Mouse (Mus musculus) midbrain, embryonic 14.5 days (tissue): ENCODE measurements at regions not wholly inside any gene's neighbourhood (a gene's known extent, or its start where the extent isn't known, plus 50 kb on each side); places are given as distances from the start of the nearest gene placed in this dataset.

Experiments used
- ATAC-seq: fragments of 200-750 bp; cut with Nextera tagmentation; 2 replicates; pipeline ENCODE4 v1.8.0; 2017; ENCODE audit warnings: moderate number of reproducible peaks, moderate library complexity; ENCODE audit not compliant: low FRiP score, low TSS enrichment
- DNase-seq: peaks from one replicate; pipeline ENCODE4 v3.0.0-alpha.2; 2015
- H3K27ac ChIP-seq: fragments of 300-500 bp; sonication (generic); replicated peaks from 2 replicates; pipeline ENCODE4 v1.5.1; 2014; ENCODE audit warnings: mild to moderate bottlenecking, low read depth, low read length, moderate library complexity
- H3K27me3 ChIP-seq: fragments of 300-500 bp; sonication (generic); 2 replicates; pipeline ENCODE4 v1.6.1; 2014; ENCODE audit warnings: low read length, control low read depth, mixed read lengths; ENCODE audit not compliant: control insufficient read depth, insufficient read depth
- H3K36me3 ChIP-seq: fragments of 300-500 bp; sonication (generic); 2 replicates; pipeline ENCODE4 v1.6.1; 2014; ENCODE audit warnings: low read length, control low read depth; ENCODE audit not compliant: control insufficient read depth, insufficient read depth
- H3K4me1 ChIP-seq: fragments of 300-500 bp; sonication (generic); 2 replicates; pipeline ENCODE4 v1.6.1; 2014; ENCODE audit warnings: mild to moderate bottlenecking, antibody characterized with exemption, low read length, control low read depth; ENCODE audit not compliant: control insufficient read depth, insufficient read depth
- H3K4me2 ChIP-seq: fragments of 300-500 bp; sonication (generic); 2 replicates; pipeline ENCODE4 v1.6.1; 2014; ENCODE audit warnings: mild to moderate bottlenecking, low read length, moderate library complexity
- H3K4me3 ChIP-seq: fragments of 300-500 bp; sonication (generic); replicated peaks from 2 replicates; pipeline ENCODE4 v1.5.1; 2014; ENCODE audit warnings: low read depth, low read length
- H3K9ac ChIP-seq: fragments of 300-500 bp; sonication (generic); replicated peaks from 2 replicates; pipeline ENCODE4 v1.6.1; 2014; ENCODE audit warnings: mild to moderate bottlenecking, low read length, moderate library complexity
- H3K9me3 ChIP-seq: fragments of 300-500 bp; sonication (generic); 2 replicates; pipeline ENCODE4 v1.6.1; 2016; ENCODE audit warnings: low read length, control low read depth, mixed read lengths; ENCODE audit not compliant: control insufficient read depth
- WGBS: fragments of 180-500 bp; shearing (Covaris S2); extraction: QIAGEN DNeasy Blood & Tissue Kit; methylation state at CpG from one replicate; pipeline ENCODE4 v1.1.7; 2014; 5-methylcytosine and 5-hydroxymethylcytosine counted together

- WGBS = 81% methylated on average over 2 of the region's 2 CpGs
- no peak for DNase-seq
- ATAC-seq = no peak
Observed at GRCm38 (mm10) chr6:20555320-20555883, 659.9 kb upstream of the Kcnd2 start.

GRCm38 (mm10) chr6:20572621-20573020, 642.7 kb upstream of the Kcnd2 start:
- DNase-seq (no peak), ATAC-seq (no peak)
- WGBS = 81% methylated on average over 2 of the region's 2 CpGs
- H3K4me2 ChIP-seq = no peak overlapping the region
- no peak overlapping the region for H3K9ac ChIP-seq
- no peaks in the 10 kb centered on the region for H3K4me1 ChIP-seq
- no peak overlapping the region for H3K4me3 ChIP-seq
- H3K9me3 ChIP-seq = no peaks in the 10 kb centered on the region
- H3K36me3 ChIP-seq = no peaks in the 10 kb centered on the region
- H3K27me3 ChIP-seq = no peaks in the 10 kb centered on the region
- no peak overlapping the region for H3K27ac ChIP-seq

More at GRCm38 (mm10) chr6:20555320-20555883, 659.9 kb upstream of the Kcnd2 start:
- no peak overlapping the region for H3K4me2 ChIP-seq
- H3K9me3 ChIP-seq = no peaks in the 10 kb centered on the region
- no peaks in the 10 kb centered on the region for H3K4me1 ChIP-seq
- H3K27ac ChIP-seq = no peak overlapping the region
- no peaks in the 10 kb centered on the region for H3K36me3 ChIP-seq
- no peak overlapping the region for H3K4me3 ChIP-seq
- no peaks in the 10 kb centered on the region for H3K27me3 ChIP-seq
- no peak overlapping the region for H3K9ac ChIP-seq

GRCm38 (mm10) chr6:20574734-20575133, 640.6 kb upstream of the Kcnd2 start:
- DNase-seq (no peak), ATAC-seq (no peak)
- no peak overlapping the region for H3K9ac ChIP-seq
- 89% methylated on average over 3 of the region's 3 CpGs for WGBS
- H3K27ac ChIP-seq = no peak overlapping the region
- H3K36me3 ChIP-seq = no peaks in the 10 kb centered on the region
- H3K4me2 ChIP-seq = no peak overlapping the region
- no peaks in the 10 kb centered on the region for H3K9me3 ChIP-seq
- no peaks in the 10 kb centered on the region for H3K4me1 ChIP-seq
- no peaks in the 10 kb centered on the region for H3K27me3 ChIP-seq
- H3K4me3 ChIP-seq = no peak overlapping the region

GRCm38 (mm10) chr6:20598783-20599182, 616.5 kb upstream of the Kcnd2 start:
- Histone ChIP-seq H3K4me3 (no peak overlapping the region), H3K27ac (no peak overlapping the region), H3K27me3 (no peaks in the 10 kb centered on the region), H3K9ac (no peak overlapping the region), H3K9me3 (no peaks in the 10 kb centered on the region), H3K36me3 (no peaks in the 10 kb centered on the region), H3K4me1 (no peaks in the 10 kb centered on the region), H3K4me2 (no peak overlapping the region)
- DNase-seq (peak; percentile 4), ATAC-seq (peak; percentile 68)
- WGBS = 47% methylated on average over 1 of the region's 1 CpGs

- WGBS = 95% methylated on average over 2 of the region's 2 CpGs
Observed at GRCm38 (mm10) chr6:20604170-20604569, 611.1 kb upstream of the Kcnd2 start.

GRCm38 (mm10) chr6:20620476-20620875, 594.8 kb upstream of the Kcnd2 start:
- Histone ChIP-seq H3K9ac (no peak overlapping the region), H3K27ac (no peak overlapping the region), H3K36me3 (no peaks in the 10 kb centered on the region), H3K4me3 (no peak overlapping the region), H3K9me3 (no peaks in the 10 kb centered on the region), H3K4me2 (no peak overlapping the region), H3K4me1 (no peaks in the 10 kb centered on the region), H3K27me3 (no peaks in the 10 kb centered on the region)
- 38% methylated on average over 1 of the region's 1 CpGs for WGBS
- DNase-seq = no peak
- ATAC-seq = no peak

More at GRCm38 (mm10) chr6:20604170-20604569, 611.1 kb upstream of the Kcnd2 start:
- Histone ChIP-seq H3K9ac (no peak overlapping the region), H3K4me1 (no peaks in the 10 kb centered on the region), H3K4me3 (no peak overlapping the region), H3K4me2 (no peak overlapping the region), H3K27ac (no peak overlapping the region), H3K36me3 (no peaks in the 10 kb centered on the region), H3K9me3 (no peaks in the 10 kb centered on the region), H3K27me3 (no peaks in the 10 kb centered on the region)
- DNase-seq (peak; percentile 39), ATAC-seq (no peak)

- H3K4me2 ChIP-seq = no peak overlapping the region
- H3K9me3 ChIP-seq = no peaks in the 10 kb centered on the region
- no peaks in the 10 kb centered on the region for H3K36me3 ChIP-seq
- DNase-seq = no peak
- ATAC-seq = no peak
- no peaks in the 10 kb centered on the region for H3K4me1 ChIP-seq
- H3K27ac ChIP-seq = no peak overlapping the region
- H3K9ac ChIP-seq = no peak overlapping the region
- no peaks in the 10 kb centered on the region for H3K27me3 ChIP-seq
- WGBS = 74% methylated on average over 3 of the region's 3 CpGs
- H3K4me3 ChIP-seq = no peak overlapping the region
Observed at GRCm38 (mm10) chr6:20626382-20626781, 588.9 kb upstream of the Kcnd2 start.

GRCm38 (mm10) chr6:20627071-20627470, 588.2 kb upstream of the Kcnd2 start:
- H3K4me3 ChIP-seq = no peak overlapping the region
- H3K27me3 ChIP-seq = no peaks in the 10 kb centered on the region
- H3K27ac ChIP-seq = no peak overlapping the region
- H3K4me2 ChIP-seq = no peak overlapping the region
- 81% methylated on average over 1 of the region's 1 CpGs for WGBS
- no peaks in the 10 kb centered on the region for H3K4me1 ChIP-seq
- H3K36me3 ChIP-seq = no peaks in the 10 kb centered on the region
- DNase-seq (no peak), ATAC-seq (no peak)
- H3K9ac ChIP-seq = no peak overlapping the region
- H3K9me3 ChIP-seq = no peaks in the 10 kb centered on the region

- Histone ChIP-seq H3K4me1 (no peaks in the 10 kb centered on the region), H3K4me3 (no peak overlapping the region), H3K36me3 (no peaks in the 10 kb centered on the region), H3K27ac (no peak overlapping the region), H3K9me3 (no peaks in the 10 kb centered on the region), H3K9ac (no peak overlapping the region), H3K4me2 (no peak overlapping the region), H3K27me3 (no peaks in the 10 kb centered on the region)
- DNase-seq = no peak
- no peak for ATAC-seq
- WGBS = 90% methylated on average over 3 of the region's 3 CpGs
Observed at GRCm38 (mm10) chr6:20640301-20640700, 575.0 kb upstream of the Kcnd2 start.
